Mouse (Mus musculus) embryonic facial prominence, embryonic 11.5 days (tissue): ENCODE measurements at regions not wholly inside any gene's neighbourhood (a gene's known extent, or its start where the extent isn't known, plus 50 kb on each side); places are given as distances from the start of the nearest gene placed in this dataset.

Experiments used
- ATAC-seq: fragments of 200-750 bp; cut with Nextera tagmentation; replicated peaks from 2 replicates; pipeline ENCODE4 v1.8.0; 2017; ENCODE audit warnings: low read depth; ENCODE audit not compliant: insufficient number of reproducible peaks, low FRiP score, low TSS enrichment
- DNase-seq: peaks from one replicate; pipeline ENCODE4 v3.0.0-alpha.2; 2015; ENCODE audit warnings: low spot score
- H3K27ac ChIP-seq: fragments of 300-500 bp; sonication (generic); replicated peaks from 2 replicates; pipeline ENCODE4 v1.5.1; 2014; ENCODE audit warnings: mild to moderate bottlenecking, low read depth, low read length, control low read depth
- H3K27me3 ChIP-seq: fragments of 300-500 bp; sonication (generic); 2 replicates; pipeline ENCODE4 v1.6.1; 2014; ENCODE audit warnings: mild to moderate bottlenecking, low read length, moderate library complexity, mixed read lengths; ENCODE audit not compliant: control insufficient read depth, insufficient read depth
- H3K36me3 ChIP-seq: fragments of 300-500 bp; sonication (generic); replicated peaks from 2 replicates; pipeline ENCODE4 v1.6.1; 2014; ENCODE audit warnings: low read depth, mild to moderate bottlenecking, low read length, moderate library complexity, mixed read lengths; ENCODE audit not compliant: control insufficient read depth, insufficient read depth
- H3K4me1 ChIP-seq: fragments of 300-500 bp; sonication (generic); 2 replicates; pipeline ENCODE4 v1.6.1; 2014; ENCODE audit warnings: low read length, mixed read lengths; ENCODE audit not compliant: control insufficient read depth, insufficient read depth
- H3K4me2 ChIP-seq: fragments of 300-500 bp; sonication (generic); 2 replicates; pipeline ENCODE4 v1.6.1; 2014; ENCODE audit warnings: low read depth, mild to moderate bottlenecking, control low read depth, low read length, moderate library complexity
- H3K4me3 ChIP-seq: fragments of 300-500 bp; sonication (generic); 2 replicates; pipeline ENCODE4 v1.5.1; 2014; ENCODE audit warnings: low read depth, low read length, control low read depth
- H3K9ac ChIP-seq: fragments of 300-500 bp; sonication (generic); replicated peaks from 2 replicates; pipeline ENCODE4 v1.6.1; 2014; ENCODE audit warnings: mild to moderate bottlenecking, control low read depth, low read length
- H3K9me3 ChIP-seq: fragments of 300-500 bp; sonication (generic); replicated peaks from 2 replicates; pipeline ENCODE4 v1.6.1; 2016; ENCODE audit warnings: mild to moderate bottlenecking, low read length, inconsistent platforms, mixed read lengths; ENCODE audit not compliant: control insufficient read depth
- WGBS: fragments of 180-500 bp; shearing (Covaris S2); extraction: QIAGEN DNeasy Blood & Tissue Kit; methylation state at CpG from one replicate; pipeline ENCODE4 v1.1.7; 2014; 5-methylcytosine and 5-hydroxymethylcytosine counted together

- H3K9me3 ChIP-seq = no peaks in the 10 kb centered on the region
- no peaks in the 10 kb centered on the region for H3K27me3 ChIP-seq
- no peaks in the 10 kb centered on the region for H3K4me1 ChIP-seq
- no peaks in the 10 kb centered on the region for H3K36me3 ChIP-seq
- no peak for DNase-seq
- no peak overlapping the region for H3K4me3 ChIP-seq
- H3K27ac ChIP-seq = no peak overlapping the region
- H3K9ac ChIP-seq = no peak overlapping the region
- no peak for ATAC-seq
- 86% methylated on average over 2 of the region's 2 CpGs for WGBS
- H3K4me2 ChIP-seq = no peak overlapping the region
Measured at GRCm38 (mm10) chr2:128503136-128503935, 87.7 kb upstream of the Spdye4c start.

GRCm38 (mm10) chr2:128507591-128508243 is 83.3 kb upstream of the Spdye4c start:
- no peaks in the 10 kb centered on the region for H3K36me3 ChIP-seq
- no peak overlapping the region for H3K4me3 ChIP-seq
- H3K4me1 ChIP-seq = no peaks in the 10 kb centered on the region
- no peaks in the 10 kb centered on the region for H3K27me3 ChIP-seq
- no peak overlapping the region for H3K9ac ChIP-seq
- no peak overlapping the region for H3K4me2 ChIP-seq
- peak; percentile 6 for DNase-seq
- no peak for ATAC-seq
- no peak overlapping the region for H3K27ac ChIP-seq
- 63% methylated on average over 11 of the region's 11 CpGs for WGBS
- no peaks in the 10 kb centered on the region for H3K9me3 ChIP-seq

GRCm38 (mm10) chr2:128508244-128508605 is 82.8 kb upstream of the Spdye4c start:
- no peaks in the 10 kb centered on the region for H3K27me3 ChIP-seq
- no peak overlapping the region for H3K9ac ChIP-seq
- H3K36me3 ChIP-seq = no peaks in the 10 kb centered on the region
- H3K4me3 ChIP-seq = no peak overlapping the region
- no peaks in the 10 kb centered on the region for H3K4me1 ChIP-seq
- no peak for DNase-seq
- H3K4me2 ChIP-seq = no peak overlapping the region
- H3K9me3 ChIP-seq = no peaks in the 10 kb centered on the region
- WGBS = 90% methylated on average over 2 of the region's 2 CpGs
- no peak for ATAC-seq
- H3K27ac ChIP-seq = no peak overlapping the region

- Histone ChIP-seq H3K9me3 (no peaks in the 10 kb centered on the region), H3K4me1 (no peaks in the 10 kb centered on the region), H3K4me3 (no peak overlapping the region), H3K27me3 (no peaks in the 10 kb centered on the region), H3K27ac (no peak overlapping the region), H3K4me2 (no peak overlapping the region), H3K9ac (no peak overlapping the region), H3K36me3 (no peaks in the 10 kb centered on the region)
- ATAC-seq (no peak), DNase-seq (no peak)
- 77% methylated on average over 6 of the region's 6 CpGs for WGBS
Measured at GRCm38 (mm10) chr2:128511291-128511690, 79.7 kb upstream of the Spdye4c start.

GRCm38 (mm10) chr2:128512852-128513251 is 78.2 kb upstream of the Spdye4c start:
- no peaks in the 10 kb centered on the region for H3K4me1 ChIP-seq
- H3K9ac ChIP-seq = no peak overlapping the region
- H3K4me2 ChIP-seq = no peak overlapping the region
- no peaks in the 10 kb centered on the region for H3K9me3 ChIP-seq
- ATAC-seq (no peak), DNase-seq (no peak)
- no peaks in the 10 kb centered on the region for H3K27me3 ChIP-seq
- H3K36me3 ChIP-seq = no peaks in the 10 kb centered on the region
- no peak overlapping the region for H3K27ac ChIP-seq
- 75% methylated on average over 6 of the region's 6 CpGs for WGBS
- H3K4me3 ChIP-seq = no peak overlapping the region

GRCm38 (mm10) chr2:128514463-128515290 is 76.3 kb upstream of the Spdye4c start:
- H3K4me1 ChIP-seq = no peaks in the 10 kb centered on the region
- H3K9me3 ChIP-seq = no peaks in the 10 kb centered on the region
- no peak overlapping the region for H3K9ac ChIP-seq
- H3K4me2 ChIP-seq = no peak overlapping the region
- H3K27ac ChIP-seq = no peak overlapping the region
- H3K4me3 ChIP-seq = no peak overlapping the region
- ATAC-seq (no peak), DNase-seq (no peak)
- 86% methylated on average over 17 of the region's 17 CpGs for WGBS
- H3K27me3 ChIP-seq = no peaks in the 10 kb centered on the region
- no peaks in the 10 kb centered on the region for H3K36me3 ChIP-seq

GRCm38 (mm10) chr2:128515701-128516100 is 75.3 kb upstream of the Spdye4c start:
- Histone ChIP-seq H3K36me3 (no peaks in the 10 kb centered on the region), H3K4me2 (no peak overlapping the region), H3K4me3 (no peak overlapping the region), H3K9ac (no peak overlapping the region), H3K27me3 (no peaks in the 10 kb centered on the region), H3K27ac (no peak overlapping the region), H3K4me1 (no peaks in the 10 kb centered on the region), H3K9me3 (no peaks in the 10 kb centered on the region)
- ATAC-seq = no peak
- 80% methylated on average over 5 of the region's 5 CpGs for WGBS
- DNase-seq = no peak

- Histone ChIP-seq H3K4me3 (no peak overlapping the region), H3K9me3 (no peaks in the 10 kb centered on the region), H3K4me2 (no peak overlapping the region), H3K4me1 (no peaks in the 10 kb centered on the region), H3K36me3 (no peaks in the 10 kb centered on the region), H3K27me3 (no peaks in the 10 kb centered on the region), H3K9ac (no peak overlapping the region), H3K27ac (no peak overlapping the region)
- WGBS = 83% methylated on average over 9 of the region's 9 CpGs
- ATAC-seq (no peak), DNase-seq (no peak)
Measured at GRCm38 (mm10) chr2:128516694-128517093, 74.3 kb upstream of the Spdye4c start.
